Mouse (Mus musculus): ENCODE measurements around the gene Ndufa1. TPM values are rescaled to one million over a fixed set of nuclear protein-coding genes. Genes with fewer than 3 reads are reported as not detected.

Gene Ndufa1
- total and polyA plus RNA-seq, 3 experiments, result 165 to 268 (median 191) TPM

DNA sequence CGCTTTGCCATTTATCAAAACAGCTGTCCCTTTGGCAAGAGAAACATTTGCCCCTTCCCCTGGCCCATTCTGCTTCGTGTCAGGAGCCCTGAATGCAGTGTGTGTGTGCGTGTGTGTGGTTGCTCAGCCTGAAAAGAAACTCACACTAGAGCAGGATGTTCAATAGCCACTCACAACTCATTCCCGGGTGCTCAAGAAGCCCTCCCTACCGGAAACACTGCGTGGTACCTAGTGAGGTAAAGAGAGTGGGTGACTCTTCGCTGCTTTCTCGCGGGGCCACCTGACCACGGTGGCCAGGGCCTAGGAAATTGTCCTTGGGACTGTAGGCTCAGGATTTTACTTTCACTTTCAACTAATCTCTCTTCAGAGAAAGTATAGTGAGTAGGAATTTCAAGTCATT lies 29.8 kb downstream of the Ndufa1 start:
- H3K9ac ChIP-seq (ENCODE audit: insufficient read depth, low read depth), result no peak overlapping the region
- no peaks in the 10 kb centered on the region for H3K9me3 ChIP-seq (replicated peaks; ENCODE audit: low read length)
- H3K36me3 ChIP-seq (replicated peaks in 1 of 2; ENCODE audit: control insufficient read depth in 1 of 2, insufficient read depth in 1 of 2, low read length in 1 of 2), result peaks cover 9 to 25% of the 10 kb centered on the region in 2 experiments
- dilution Hi-C loops (cut with MboI; ENCODE audit: extremely low pct_ligation_motif_present, extremely low pct_unique_long_range_greater_than_20kb, low sequenced_read_pairs), result no loop called here
- H3K4me2 ChIP-seq (ENCODE audit: insufficient read depth, low read depth, poor library complexity, severe bottlenecking), result no peak overlapping the region
- H3K4me3 ChIP-seq (replicated peaks in 1 of 3; ENCODE audit: low read depth in 2 of 3, low read length in 2 of 3, poor library complexity in 1 of 3), result no peak overlapping the region
- in situ Hi-C loops (cut with MboI; ENCODE audit: low pct_ligation_motif_present, low pct_unique_long_range_greater_than_20kb, low sequenced_read_pairs), result no loop called here
- TF ChIP-seq MAFK (IDR thresholded peaks at IDR 0.05; ENCODE audit: insufficient replicate concordance, low read length) (no peak), CTCF (conservative IDR thresholded peaks at IDR 0.05 in 1 of 2, IDR thresholded peaks at IDR 0.05 in 1 of 2; ENCODE audit: low read depth in 2 of 2, low read length in 2 of 2) (no peak), SMC3 (IDR thresholded peaks at IDR 0.05; ENCODE audit: low read depth, low read length) (no peak), ZKSCAN1 (IDR thresholded peaks at IDR 0.05; ENCODE audit: borderline replicate concordance, low read depth, low read length) (no peak), CHD1 (IDR thresholded peaks at IDR 0.05; ENCODE audit: low read depth, low read length) (no peak), NRF1 (IDR thresholded peaks at IDR 0.05; ENCODE audit: low read depth, low read length) (no peak), PAX5 (IDR thresholded peaks at IDR 0.05; ENCODE audit: low read length) (no peak), MAZ (IDR thresholded peaks at IDR 0.05; ENCODE audit: low read depth, low read length) (no peak), USF2 (conservative IDR thresholded peaks at IDR 0.05; ENCODE audit: low read depth, low read length) (no peak), NELFE (IDR thresholded peaks at IDR 0.05; ENCODE audit: low read depth, low read length) (no peak), BHLHE40 (IDR thresholded peaks at IDR 0.05; ENCODE audit: low read depth, low read length) (no peak), MAX (IDR thresholded peaks at IDR 0.05; ENCODE audit: low read length) (no peak), UBTF (IDR thresholded peaks at IDR 0.05; ENCODE audit: low read depth, low read length) (no peak), TCF12 (IDR thresholded peaks at IDR 0.05; ENCODE audit: low read depth, low read length) (no peak), ZNF384 (IDR thresholded peaks at IDR 0.05; ENCODE audit: low read depth, low read length) (no peak), CHD2 (IDR thresholded peaks at IDR 0.05; ENCODE audit: low read length) (no peak), ETS1 (conservative IDR thresholded peaks at IDR 0.05; ENCODE audit: low read depth, low read length) (no peak)
- H3K27ac ChIP-seq (ENCODE audit: insufficient read depth, low read depth), result no peak overlapping the region
- no peak for DNase-seq (ENCODE audit: extremely low read depth)
- no peaks in the 10 kb centered on the region for H3K27me3 ChIP-seq (replicated peaks)
- peaks cover 0 to 3% of the 10 kb centered on the region in 2 experiments; a peak in 1 of 4 replicates for H3K4me1 ChIP-seq (ENCODE audit: control insufficient read depth in 1 of 2, insufficient read depth in 2 of 2)
- H3K79me2 ChIP-seq (replicated peaks; ENCODE audit: control insufficient read depth, extremely low read depth, insufficient read depth, poor library complexity, severe bottlenecking), result no peaks in the 10 kb centered on the region

DNA sequence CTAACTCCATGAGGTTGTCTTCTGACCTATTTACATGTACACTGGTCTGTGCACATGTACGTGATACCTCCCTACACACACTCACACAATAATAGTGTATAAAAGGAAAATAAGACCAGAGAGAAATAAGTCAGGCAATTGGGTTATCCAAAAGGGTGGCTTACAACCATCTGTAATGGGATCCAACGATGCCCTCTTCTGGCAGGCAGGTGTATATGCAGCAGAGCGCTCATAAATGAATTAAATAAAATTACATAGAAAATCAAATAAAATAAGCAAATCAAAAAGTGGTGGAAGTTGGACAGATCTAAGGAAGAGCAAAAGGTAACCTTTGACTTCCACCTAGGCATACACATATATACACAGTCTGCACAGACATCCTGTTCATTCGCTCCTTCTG lies 33.1 kb downstream of the Ndufa1 start:
- no peak overlapping the region for H3K4me3 ChIP-seq (replicated peaks in 1 of 3; ENCODE audit: low read depth in 2 of 3, low read length in 2 of 3, poor library complexity in 1 of 3)
- in situ Hi-C loops (cut with MboI; ENCODE audit: low pct_ligation_motif_present, low pct_unique_long_range_greater_than_20kb, low sequenced_read_pairs) (no loop called here), dilution Hi-C loops (cut with MboI; ENCODE audit: extremely low pct_ligation_motif_present, extremely low pct_unique_long_range_greater_than_20kb, low sequenced_read_pairs) (no loop called here)
- H3K4me2 ChIP-seq (ENCODE audit: insufficient read depth, low read depth, poor library complexity, severe bottlenecking), result no peak overlapping the region
- no peak overlapping the region for H3K9ac ChIP-seq (ENCODE audit: insufficient read depth, low read depth)
- no peak overlapping the region for H3K27ac ChIP-seq (ENCODE audit: insufficient read depth, low read depth)
- H3K79me2 ChIP-seq (replicated peaks; ENCODE audit: control insufficient read depth, extremely low read depth, insufficient read depth, poor library complexity, severe bottlenecking), result no peaks in the 10 kb centered on the region
- peak; percentile 3 for DNase-seq (ENCODE audit: extremely low read depth)
- H3K36me3 ChIP-seq (replicated peaks in 1 of 2; ENCODE audit: control insufficient read depth in 1 of 2, insufficient read depth in 1 of 2, low read length in 1 of 2), result peaks cover 13 to 37% of the 10 kb centered on the region in 2 experiments
- no peaks in the 10 kb centered on the region for H3K27me3 ChIP-seq (replicated peaks)
- no peaks in the 10 kb centered on the region for H3K9me3 ChIP-seq (replicated peaks; ENCODE audit: low read length)
- no peaks in the 10 kb centered on the region for H3K4me1 ChIP-seq (ENCODE audit: control insufficient read depth in 1 of 2, insufficient read depth in 2 of 2)
- TF ChIP-seq ZMIZ1 (IDR thresholded peaks at IDR 0.05; ENCODE audit: low read depth, low read length) (no peak), CTCF (conservative IDR thresholded peaks at IDR 0.05 in 1 of 2, IDR thresholded peaks at IDR 0.05 in 1 of 2; ENCODE audit: low read depth in 2 of 2, low read length in 2 of 2) (peak; percentile 30 to 44; a peak in 2 of 4 replicates), RAD21 (IDR thresholded peaks at IDR 0.05; ENCODE audit: low read depth, low read length) (peak; percentile 28), SMC3 (IDR thresholded peaks at IDR 0.05; ENCODE audit: low read depth, low read length) (peak; percentile 4; the same call in 1 of the 2 replicates), NELFE (IDR thresholded peaks at IDR 0.05; ENCODE audit: low read depth, low read length) (no peak), ELF1 (IDR thresholded peaks at IDR 0.05; ENCODE audit: low read depth, low read length) (no peak), RCOR1 (conservative IDR thresholded peaks at IDR 0.05; ENCODE audit: low read depth, low read length) (no peak)
